Mouse (Mus musculus) heart, postnatal 4 days (tissue): Measurements from ENCODE around the gene Nfatc4. TPM values are rescaled to one million over a fixed set of nuclear protein-coding genes. Genes with fewer than 3 reads are reported as not detected.

ENCODE experiments used
- DNase-seq: peaks from one replicate; pipeline ENCODE4 v3.0.0; 2021
- total RNA-seq, 2 experiments: library from RNA; stranded (reverse); gene quantifications; 2 replicates each; pipeline ENCODE4 v1.2.3; 2021

Gene Nfatc4
- total RNA-seq, 2 experiments from 2014 or later, result 12.7 to 13.3 TPM

DNA sequence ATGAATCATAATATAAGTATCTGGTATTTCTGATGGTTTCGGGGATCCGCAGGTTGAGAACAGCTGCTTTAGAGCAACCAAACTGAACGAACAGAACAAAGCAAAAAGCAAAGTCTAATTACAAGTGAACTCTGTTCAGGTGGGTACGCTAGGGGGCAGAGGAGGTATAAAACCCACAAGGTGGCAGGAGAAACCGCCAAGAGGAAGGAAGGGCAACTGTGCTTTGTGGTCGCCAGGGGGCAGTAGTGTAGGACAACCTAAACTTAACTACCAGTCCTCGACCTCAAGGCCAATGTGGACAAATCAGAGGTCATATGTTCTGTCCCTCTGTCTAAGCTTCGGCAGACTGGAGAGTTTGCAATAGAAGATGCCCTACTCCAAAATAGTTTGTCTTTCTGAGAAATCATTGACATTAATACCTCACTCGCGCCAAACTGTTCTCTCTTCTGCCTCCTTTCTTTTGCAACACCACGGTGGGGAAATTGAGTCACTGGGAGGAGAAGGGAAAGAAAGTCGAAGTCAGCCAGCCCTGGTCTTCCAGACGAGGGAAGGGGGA, 431 bp upstream of the Nfatc4 start:
- peak; percentile 89 for DNase-seq

DNA sequence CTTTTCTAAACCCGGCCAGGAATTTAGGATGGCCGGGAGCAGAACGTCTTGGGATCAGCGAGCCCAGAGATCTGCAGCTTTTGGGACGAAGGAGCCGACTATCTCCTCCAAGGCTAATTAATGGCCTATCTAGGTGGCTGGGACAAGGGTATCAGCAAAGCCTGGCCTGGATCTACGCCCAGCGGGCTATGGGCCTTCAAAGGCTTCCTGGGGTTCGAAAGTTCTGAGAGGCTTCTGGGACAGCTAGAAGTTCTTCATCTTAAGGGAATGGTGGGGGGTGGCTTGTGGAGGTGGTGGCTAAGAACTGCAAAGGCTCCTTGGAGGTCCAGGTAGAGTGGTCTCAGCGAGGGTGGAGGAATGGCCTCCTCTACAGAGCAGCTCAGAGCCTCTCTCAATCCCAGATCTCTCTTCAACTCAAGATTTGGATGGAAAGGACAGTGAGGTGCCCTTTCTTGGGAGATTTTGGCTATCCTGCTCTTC, 1.1 kb downstream of the Nfatc4 start:
- DNase-seq, result peak; percentile 66

GRCm38 (mm10) chr14:55824481-55825215, 1.7 kb downstream of the Nfatc4 start:
- peak; percentile 72 for DNase-seq

- peak; percentile 49 for DNase-seq
Observed at GRCm38 (mm10) chr14:55825216-55826051, 2.5 kb downstream of the Nfatc4 start.

- peak; percentile 13 for DNase-seq
Observed at GRCm38 (mm10) chr14:55826142-55826541, 3.2 kb downstream of the Nfatc4 start.

DNA sequence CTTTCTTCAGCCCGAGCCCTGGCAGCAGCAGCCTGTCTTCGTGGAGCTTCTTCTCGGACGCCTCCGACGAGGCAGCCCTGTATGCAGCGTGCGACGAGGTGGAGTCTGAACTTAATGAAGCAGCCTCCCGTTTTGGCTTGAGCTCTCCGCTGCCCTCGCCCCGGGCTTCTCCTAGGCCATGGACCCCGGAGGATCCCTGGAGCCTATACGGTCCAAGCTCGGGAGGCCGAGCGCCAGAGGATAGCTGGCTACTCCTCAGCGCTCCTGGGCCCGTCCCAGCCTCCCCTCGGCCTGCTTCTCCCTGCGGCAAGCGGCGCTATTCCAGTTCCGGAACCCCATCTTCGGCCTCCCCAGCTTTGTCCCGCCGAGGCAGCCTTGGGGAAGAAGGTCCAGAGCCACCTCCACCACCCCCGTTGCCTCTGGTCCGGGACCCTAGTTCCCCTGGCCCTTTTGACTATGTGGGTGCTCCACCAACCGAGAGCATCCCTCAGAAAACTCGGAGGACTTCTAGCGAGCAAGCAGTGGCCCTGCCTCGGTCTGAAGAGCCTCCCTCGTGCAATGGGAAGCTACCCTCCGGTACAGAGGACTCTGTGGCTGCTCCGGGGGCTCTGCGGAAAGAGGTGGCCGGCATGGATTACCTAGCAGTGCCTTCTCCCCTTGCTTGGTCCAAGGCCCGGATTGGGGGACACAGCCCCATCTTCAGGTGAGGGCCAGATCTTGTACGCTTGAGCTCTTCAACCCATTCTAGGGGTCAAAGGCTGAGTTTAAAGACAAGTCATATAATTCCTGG, 3.8 kb downstream of the Nfatc4 start:
- peak; percentile 35 for DNase-seq

DNA sequence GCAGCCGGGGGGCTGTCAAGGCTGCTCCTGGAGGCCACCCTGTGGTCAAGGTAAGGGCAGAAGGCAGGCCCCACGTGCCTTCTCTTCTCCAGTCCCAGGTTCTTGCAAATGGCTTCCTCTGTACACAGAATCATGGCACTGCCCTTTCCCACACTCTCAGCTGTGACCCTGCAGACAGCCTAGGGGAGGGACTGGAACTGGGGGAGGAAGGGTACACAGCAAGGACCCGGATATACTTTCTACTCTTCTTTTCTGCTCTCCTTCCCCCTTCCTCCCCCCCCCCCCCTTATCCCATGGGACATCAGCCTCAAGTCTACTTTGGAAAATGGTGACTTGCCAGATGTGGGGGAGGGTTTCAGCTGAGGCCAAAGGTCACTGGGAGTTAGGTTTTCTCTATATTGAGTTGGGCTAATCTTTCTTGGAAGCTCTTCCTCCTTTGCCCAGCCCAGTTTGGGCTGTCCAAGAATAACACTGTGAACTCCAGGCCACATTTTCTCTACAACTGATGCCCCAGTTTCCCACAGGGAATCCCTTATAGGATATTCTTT, 5.8 kb downstream of the Nfatc4 start:
- DNase-seq, result peak; percentile 60

DNA sequence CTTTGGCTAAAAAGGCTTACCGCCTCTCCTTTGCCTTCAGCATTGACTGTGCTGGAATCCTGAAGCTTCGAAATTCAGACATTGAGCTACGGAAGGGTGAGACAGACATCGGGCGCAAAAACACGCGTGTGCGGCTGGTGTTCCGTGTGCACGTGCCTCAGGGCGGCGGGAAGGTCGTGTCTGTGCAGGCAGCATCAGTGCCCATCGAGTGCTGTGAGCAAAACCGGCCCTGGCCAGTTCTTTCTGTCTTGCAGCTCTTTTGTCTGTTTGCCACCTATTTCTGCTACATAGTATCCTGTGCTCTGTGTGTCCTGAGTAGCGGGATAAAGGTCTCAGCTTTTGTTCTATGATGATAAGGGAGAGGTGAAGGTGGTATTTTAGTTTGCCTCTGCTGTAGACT, 6.9 kb downstream of the Nfatc4 start:
- no peak for DNase-seq

DNA sequence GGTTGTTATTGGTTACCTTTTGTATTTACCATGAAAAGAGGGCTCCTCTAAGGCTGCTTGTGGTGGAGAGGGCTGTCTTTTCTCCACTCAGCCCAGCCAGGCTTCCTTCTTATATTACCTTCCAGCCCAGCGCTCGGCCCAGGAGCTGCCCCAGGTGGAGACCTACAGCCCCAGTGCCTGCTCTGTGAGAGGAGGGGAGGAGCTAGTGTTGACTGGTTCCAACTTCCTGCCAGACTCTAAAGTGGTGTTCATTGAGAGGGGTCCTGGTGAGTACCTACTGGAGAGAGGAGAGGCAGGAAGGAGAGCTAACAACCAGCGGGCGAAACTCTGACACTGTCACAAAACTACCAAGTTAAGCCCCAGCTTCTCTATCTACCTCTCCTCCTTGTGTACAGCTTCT, 7.4 kb downstream of the Nfatc4 start:
- DNase-seq, result no peak

DNA sequence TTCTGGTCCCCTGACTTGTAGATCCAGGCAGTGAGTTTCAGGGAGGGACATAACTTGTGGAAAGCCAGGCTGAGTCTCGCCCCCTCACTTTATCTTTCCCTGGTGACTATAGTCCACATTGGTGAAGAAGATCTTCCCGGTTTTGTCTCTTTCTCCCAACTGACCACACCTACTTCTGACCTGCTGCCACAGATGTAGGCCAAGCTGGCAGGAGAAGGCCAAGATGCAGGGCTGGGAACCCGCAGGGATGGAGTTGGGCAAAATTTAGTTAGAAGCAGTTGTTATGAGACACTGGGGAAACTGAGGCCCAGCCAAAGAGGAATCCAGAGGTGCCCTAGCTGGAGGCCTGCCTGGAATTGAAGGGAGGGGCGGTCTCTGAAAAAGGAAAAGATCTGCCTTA, 10.2 kb downstream of the Nfatc4 start:
- DNase-seq, result no peak

DNA sequence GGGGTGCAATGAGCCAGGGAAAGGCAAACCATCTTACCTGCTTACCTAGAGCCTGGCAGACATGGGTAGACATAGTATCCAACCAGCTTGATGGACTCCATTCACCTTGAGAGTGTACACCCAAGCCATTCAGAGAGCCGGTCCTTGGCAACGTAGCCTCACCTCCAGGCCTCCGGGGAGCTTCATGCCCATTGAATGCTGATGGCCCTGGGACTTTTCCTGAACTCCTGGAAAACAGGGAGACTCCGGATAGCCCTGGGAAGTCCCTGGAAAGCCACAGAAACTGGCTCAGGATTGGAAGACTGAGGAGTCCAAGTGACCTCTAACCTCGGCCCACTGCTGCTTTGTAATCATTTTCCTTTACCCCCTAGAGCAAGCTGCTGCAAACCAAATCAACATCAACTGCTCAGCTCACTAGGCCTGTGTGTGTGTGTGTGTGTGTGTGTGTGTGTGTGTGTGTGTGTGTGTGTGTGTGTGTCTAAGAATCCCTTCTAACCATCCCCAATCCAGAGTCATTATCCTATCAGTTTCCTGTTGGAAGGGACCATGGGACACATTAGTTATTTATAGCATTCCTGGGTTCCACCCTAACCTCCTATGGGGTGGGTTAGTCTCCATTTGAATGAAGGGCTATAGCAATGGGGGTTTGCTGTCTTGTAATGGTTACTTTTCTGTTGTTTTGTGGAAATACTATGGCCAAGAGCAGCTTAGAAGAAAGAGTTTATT, 12.0 kb downstream of the Nfatc4 start:
- DNase-seq, result no peak

DNA sequence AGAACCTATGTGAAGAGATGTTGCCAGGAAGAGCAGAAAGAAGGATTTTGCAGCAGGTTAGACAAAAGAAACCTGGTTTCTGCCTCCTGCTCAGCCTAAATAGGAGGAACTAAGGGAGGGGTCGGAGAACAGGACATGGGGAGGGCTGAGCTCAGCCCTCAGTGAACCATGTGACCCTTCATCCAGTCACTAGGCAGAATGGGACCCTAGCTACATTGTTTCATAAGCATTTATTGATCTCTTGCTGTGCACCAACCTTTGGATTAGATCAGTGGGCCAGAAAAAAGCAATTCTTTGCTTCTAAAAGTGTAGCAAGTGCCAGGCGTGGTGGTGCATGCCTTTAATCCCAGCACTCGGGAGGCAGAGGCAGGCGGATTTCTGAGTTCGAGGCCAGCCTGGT, 15.4 kb downstream of the Nfatc4 start:
- DNase-seq, result no peak

GRCm38 (mm10) chr14:55838740-55839139, 15.8 kb downstream of the Nfatc4 start:
- no peak for DNase-seq

GRCm38 (mm10) chr14:55840853-55841366, 18.0 kb downstream of the Nfatc4 start:
- DNase-seq, result no peak

- no peak for DNase-seq
Observed at GRCm38 (mm10) chr14:55842794-55843193, 19.9 kb downstream of the Nfatc4 start.

- no peak for DNase-seq
Observed at GRCm38 (mm10) chr14:55845506-55846294, 22.8 kb downstream of the Nfatc4 start.

GRCm38 (mm10) chr14:55850885-55851284, 27.9 kb downstream of the Nfatc4 start:
- no peak for DNase-seq

- DNase-seq, result peak; percentile 50
Observed at GRCm38 (mm10) chr14:55852646-55853551, 30.0 kb downstream of the Nfatc4 start.

DNA sequence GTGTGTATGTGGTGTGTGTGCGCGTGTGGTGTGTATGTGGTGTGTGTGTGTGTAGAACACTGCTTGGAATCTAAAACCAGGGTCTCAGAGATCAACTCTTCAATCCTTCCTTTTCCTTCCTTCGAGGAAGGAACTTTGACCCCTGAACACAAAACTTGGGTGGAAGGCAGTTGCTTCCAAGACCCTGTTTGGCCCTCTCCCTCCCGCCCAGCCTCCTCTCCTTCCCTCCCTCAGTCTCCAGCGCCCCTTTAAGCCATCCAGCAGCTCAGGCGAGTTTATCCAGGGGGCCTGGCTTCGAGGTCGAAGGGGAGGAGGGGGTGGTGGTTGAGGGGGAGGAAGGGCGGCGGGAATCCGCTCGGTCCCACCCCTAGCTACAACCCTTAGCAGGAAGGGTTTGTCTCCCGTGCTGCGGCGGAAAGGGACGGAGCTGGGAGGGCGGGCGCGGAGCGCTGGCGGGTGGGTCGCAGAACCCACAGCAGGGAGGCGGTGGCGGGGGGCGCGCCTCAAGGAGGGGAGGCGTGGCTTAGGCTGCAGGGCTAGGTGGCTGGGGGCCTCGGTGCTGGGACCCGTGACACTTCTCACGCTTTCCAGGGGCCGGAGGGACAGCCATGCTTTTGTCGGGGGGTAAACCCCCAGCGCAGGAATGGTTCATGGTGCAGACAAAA, 30.8 kb downstream of the Nfatc4 start, which contains the start of gene Nynrin:
Nynrin (plus strand) TSS at position 390 of the 665 bp plus-strand sequence.
- peak; percentile 84 for DNase-seq
